Mouse (Mus musculus): Measurements from ENCODE around the gene Paxx.
A peak's percentile ranks its signal among the peaks of the same experiment; 100 is the strongest.

Gene Paxx

DNA sequence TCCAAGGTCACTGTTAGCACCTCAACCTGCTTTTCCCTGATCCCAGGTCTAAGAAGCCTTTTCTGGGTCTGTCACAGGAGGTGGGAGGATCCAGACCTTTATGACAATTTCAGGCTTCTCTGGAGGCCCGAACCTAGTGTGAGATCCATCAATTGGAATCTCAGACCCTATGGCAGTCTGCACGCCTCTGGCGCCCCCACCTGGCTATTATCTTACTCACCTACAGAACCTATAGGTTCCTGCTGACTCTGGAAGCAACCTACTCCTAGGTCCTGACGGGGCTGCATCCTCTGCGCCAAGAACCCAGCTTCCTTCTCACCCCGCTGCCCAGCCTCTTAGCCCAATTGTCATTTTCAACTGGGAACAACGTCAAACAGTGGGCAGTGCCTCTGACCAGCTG lies 22.1 kb upstream of the Paxx start:
- DNase-seq (ENCODE audit: low read depth in 2 of 2, low spot score in 2 of 2): peak; percentile 59 to 71

DNA sequence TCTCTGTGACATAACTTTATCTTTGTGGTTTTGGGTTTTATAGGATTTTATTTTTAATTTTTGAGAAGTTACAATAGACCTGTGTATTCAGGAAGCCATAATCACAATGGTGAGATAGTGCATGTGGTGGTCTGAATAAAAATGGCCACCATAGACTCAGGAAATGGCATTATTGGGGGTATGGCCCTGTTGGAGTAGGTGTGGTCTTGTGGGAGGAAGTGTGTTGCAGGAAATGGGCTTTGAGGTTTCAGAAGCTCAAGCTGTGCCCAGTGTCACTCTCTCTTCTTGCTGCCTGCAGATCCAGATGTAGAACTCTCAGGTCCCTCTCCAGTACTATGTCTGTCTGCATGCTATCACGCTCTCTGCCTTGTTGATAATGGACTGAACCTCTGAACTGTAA lies 19.6 kb upstream of the Paxx start:
- no peak for DNase-seq (ENCODE audit: low read depth in 2 of 2, low spot score in 2 of 2)

DNA sequence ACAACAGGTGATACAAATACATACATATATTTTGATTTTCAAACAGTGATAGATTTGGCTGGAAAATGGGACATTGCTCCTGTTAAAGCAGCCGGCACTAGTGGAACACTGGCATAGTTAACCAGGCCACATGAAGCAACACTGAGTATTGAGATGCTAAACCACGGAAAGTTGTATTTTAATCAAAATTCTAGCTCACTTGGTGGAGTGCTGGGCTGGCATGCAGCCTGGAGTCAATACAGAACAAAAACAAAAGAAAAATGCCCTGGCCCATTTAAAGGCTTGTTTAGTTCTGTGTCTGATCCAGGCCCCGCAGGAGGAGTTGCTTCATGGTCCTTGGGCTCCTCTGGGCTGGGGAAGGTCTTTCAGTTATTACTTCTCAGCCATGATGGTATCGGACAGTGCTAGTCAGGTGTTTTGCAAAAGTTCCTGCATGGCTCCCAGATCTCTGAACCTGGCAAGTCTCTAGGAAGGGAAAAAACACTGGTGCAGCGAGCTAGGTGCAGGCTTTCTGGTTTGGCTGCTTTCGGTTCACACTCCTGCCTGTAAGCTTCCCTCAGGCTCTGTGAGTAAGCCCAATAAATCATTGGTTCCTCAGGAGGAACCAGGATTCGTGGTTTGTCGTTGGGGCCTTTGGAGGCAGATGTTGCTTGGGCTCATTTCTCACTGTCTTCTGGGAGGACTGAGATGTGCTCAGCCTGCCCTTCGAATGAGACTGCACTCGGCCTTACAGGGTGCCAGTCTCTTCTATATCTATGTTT lies 18.8 kb upstream of the Paxx start:
- DNase-seq (ENCODE audit: low read depth in 2 of 2, low spot score in 2 of 2): no peak

DNA sequence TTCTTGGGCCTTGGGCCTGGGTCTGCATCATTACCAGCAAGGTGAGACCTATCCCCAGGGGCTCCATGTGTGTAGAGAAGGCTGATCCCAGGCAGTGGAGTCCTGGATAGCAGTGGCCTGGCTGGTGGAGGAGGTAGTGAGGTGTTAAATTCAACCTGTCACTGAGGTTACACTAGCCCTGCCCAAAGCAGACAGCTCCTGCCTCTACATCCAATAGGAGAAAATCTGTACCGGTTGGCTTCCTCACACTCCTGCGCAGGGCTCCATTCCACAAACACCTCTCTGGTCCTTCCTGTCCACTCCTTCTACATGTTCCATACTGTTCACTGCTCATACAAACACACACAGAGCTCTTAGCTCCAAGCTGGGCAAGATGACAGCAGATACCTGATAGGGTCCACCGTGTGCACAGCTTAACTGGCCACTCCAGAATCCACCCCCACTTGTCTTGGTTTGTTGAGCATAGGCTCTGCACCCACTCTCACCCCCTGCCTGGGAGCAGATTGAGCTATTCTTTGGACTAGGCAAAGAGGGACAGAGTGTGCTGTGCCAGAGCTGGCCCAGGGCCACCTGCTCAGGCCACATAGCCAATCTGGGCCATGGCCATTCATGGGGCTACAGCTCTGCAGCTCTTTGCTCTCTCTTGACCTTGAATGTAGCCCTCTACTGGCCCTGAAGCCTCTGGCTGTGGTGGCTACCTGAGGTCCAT lies 17.2 kb upstream of the Paxx start:
- DNase-seq (ENCODE audit: low read depth in 2 of 2, low spot score in 2 of 2): no peak

DNA sequence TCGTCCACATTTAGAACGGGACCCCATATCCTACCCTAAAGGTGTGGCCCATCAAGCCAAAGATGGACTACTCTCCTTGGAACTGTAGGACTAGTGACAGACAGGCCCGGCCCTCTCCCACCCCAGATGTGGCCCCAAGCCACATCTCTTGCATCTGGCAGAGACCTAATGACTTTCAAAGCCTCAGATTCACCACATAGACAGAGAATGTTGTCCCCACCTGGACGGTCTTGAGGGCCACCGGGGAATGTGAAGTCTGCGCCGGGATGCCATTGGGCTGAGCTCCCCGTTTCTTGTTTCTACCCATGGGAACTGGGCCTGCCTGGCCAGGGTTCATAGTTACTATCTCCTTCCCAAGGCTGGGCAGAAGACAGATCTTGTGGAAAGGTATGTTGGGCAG lies 16.6 kb upstream of the Paxx start:
- no peak for DNase-seq (ENCODE audit: low read depth in 2 of 2, low spot score in 2 of 2)

DNA sequence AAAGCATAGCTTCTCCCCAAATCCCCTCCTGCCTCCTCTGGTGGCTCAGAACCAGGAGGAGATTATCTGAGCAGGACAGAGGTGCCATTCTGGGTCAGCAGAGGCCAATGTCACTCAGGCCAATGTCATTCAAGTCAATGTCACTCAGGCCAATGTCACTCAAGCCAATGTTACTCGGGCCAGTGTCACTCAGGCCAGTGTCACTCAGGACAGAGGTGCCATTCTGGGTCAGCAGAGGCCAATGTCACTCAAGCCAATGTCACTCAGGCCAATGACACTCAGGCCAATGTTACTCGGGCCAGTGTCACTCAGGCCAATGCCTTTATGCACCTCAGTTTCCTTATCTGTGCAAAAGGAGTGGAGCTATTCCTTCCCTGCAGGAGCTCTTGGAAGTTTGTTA lies 11.7 kb upstream of the Paxx start:
- DNase-seq (ENCODE audit: low read depth in 2 of 2, low spot score in 2 of 2): no peak

DNA sequence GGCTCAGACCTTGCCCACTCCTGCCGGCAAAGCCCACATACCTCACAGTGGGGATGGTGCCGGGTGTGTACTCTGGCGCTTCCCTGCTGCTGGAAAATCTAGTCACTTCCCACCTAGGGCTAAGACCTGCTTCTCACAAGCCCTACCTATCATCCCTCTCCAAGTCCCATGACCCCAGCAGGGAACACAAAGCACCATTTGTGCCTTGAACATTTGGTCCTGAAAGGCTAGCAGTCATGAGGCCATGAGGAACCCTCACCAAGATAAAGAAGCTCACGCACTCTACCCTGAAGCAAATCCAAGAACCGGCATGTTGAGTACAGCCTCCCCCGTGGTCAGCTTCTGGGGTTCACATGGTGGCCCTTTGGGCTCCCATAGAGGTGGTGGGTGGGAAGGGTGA lies 9.1 kb upstream of the Paxx start, which contains the start of gene Ptgds:
Gene Ptgds, minus strand, starts transcription at position 78 of the 400 bp plus-strand sequence.
- DNase-seq (ENCODE audit: low read depth in 2 of 2, low spot score in 2 of 2): no peak

DNA sequence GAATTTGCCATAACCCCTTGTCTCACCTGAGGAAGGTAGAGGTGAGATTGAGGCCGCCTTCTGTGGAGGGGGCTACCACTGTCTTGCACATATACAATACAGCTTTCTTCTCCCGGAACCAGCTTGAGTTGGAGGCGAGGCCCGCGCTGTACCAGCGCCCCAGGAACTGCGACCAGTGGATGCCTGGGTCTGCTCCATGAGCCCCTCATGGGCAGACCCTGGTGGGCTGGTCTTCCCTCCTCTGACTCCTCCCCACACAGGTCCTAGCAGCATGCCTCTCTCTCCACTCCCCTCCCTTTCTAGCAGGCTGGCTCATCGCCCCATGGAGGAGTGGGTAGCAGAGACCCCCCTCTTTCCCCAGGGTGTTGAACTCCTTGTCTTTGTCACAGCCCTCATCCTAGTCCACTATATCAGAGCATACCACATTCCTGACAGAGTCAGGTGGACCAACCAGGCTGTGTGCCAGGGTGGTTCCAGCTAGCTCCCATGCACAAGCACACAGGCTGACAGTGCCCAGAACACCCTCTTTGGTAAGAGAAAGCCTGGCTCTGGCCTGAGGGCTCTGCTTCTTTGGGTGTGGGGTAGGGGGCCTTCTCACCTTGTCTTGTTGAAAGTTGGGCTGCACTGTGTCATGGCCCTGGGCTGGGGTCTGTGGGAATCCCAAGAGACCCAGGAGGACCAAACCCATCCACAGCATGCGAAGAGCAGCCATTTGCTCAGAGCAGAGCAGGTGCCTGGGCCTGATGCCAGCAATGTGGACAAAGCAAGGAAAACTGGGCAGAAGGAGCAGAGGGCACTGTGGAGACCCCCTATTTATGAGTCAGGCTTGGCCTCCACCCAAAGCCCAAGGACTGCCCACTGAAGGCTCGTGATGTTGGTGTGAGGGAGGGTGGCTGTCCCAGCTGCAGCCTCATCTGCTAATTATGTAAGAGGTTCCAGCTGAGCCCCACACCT lies 8.3 kb upstream of the Paxx start:
- DNase-seq (ENCODE audit: low read depth in 2 of 2, low spot score in 2 of 2): no peak

DNA sequence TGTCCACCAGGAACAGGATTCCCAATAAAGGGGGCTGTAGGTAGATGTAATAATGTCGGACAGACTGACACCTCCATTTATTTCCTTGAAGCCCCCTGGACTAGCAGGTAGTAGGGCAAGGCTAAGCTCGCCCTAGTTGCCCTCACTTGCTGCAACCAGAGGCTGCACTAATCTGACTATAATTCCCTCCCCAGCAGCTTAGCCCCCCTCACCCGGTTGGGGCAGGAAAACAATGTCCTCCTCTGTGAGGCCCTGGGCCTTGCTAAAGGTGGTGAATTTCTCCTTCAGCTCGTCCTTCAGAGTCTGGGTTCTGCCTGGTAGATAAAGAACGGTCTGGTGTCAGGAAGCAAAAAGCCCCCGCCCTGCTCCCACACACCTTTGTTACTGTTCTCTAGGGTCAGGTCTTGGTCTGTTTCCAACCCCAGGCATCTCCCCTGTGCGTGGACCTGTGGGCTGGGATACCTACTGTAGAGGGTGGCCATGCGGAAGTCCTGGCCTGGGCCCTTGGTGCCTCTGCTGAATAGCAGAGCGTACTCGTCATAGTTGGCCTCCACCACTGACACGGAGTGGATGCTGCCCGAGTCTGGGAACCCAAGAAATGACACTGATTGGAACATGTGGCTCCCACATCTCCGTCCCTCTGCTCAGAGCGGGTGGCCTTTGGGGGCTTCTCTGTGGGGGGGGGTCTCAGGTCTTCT lies 6.9 kb upstream of the Paxx start:
- DNase-seq (ENCODE audit: low read depth in 2 of 2, low spot score in 2 of 2): no peak

DNA sequence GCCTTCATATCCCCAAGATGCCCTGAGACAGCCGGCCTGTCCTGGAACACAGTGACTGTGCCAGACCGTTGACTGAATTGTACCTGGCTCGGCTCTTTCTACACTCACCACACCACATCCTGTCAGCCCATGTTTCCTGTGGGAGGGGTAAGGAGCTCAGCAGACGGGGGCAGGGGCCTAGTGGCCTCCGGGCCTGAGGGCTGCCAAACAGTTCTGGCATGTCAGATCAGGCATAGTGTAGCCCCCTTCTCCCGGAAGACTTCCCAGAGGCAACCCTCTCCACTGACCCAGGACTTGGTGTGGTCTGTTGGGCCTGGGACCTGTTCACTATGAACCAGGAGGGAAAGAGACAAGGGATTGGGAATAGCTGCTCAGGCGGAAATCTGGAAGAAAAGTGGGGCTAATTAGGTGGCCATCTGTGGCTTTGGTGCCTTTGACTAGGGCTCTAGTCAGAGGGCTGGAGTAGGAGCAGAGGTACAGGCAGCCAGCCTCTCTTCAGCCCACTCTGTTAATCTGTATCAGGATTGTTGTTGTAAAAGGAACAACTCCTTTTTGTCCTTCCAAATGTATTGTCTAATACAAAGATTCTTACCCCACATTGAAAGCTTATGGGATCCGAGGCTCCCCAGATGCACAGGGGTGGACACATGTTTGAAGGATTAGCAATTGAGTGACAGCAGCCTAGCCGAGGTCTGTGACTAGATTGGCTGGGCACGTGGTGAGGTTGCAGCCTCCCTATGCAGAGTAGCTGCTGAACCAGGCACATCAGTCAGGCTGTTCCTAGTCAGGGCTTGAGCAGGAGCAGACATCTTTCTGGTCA lies 5.1 kb upstream of the Paxx start:
- DNase-seq (ENCODE audit: low read depth in 2 of 2, low spot score in 2 of 2): peak; percentile 49 to 65

DNA sequence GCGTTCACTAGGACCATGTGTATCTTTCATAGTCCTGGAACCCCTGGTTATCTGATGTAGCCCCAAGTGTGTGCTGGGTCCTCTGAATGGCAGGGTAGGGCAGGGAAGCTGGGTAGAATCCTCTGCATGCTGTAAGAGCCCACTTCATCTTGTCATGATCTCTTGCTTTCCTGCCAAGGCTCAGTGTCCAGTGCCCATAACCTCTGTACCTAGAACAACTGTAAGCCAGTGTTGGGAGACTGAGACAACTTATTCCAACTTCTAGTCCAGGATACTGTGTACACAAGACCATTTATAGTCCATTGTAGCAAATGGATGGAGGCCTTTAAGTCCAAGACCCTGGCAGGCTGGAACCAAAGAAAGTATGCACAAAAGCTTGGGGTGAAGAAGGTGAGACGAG lies 4.4 kb upstream of the Paxx start:
- DNase-seq (ENCODE audit: low read depth in 2 of 2, low spot score in 2 of 2): no peak

DNA sequence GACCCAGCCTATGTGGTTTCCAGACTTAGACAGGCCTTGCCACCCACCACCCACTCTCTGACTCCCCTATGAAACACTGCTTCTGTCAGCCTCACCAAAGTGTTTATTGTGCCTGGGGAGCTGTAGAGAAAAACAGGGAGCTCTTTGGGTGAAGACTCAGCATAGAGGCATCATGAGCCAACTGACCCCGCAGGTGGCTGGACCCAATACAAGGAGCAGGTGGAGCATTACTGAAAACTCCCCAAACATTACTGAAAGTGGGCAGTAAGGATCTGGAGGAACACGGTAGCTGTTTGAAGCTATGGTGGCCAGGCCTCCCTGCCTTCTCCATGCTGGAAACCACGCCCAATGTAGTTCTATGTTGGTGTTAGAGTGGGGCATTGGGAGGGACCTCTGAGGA lies 2.7 kb upstream of the Paxx start:
- no peak for DNase-seq (ENCODE audit: low read depth in 2 of 2, low spot score in 2 of 2)

DNA sequence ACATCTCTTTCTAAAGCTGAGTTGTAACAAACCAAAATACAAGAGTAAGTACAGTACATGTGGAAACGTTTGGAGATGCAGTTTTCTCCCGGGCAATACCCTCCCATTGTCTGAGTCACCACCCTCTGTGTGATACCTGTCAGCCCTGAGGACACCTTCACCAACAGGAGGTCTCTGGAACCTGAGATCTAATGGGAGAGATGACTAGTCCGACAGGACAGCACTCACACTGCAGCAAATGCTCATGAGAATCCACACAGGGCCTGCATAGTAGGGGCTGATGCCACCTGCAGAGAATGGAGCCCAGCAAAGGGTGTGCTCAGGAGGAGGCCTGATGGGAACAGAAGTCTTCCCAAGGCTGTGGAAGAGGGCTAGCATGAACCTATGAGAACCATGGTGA lies 513 bp upstream of the Paxx start:
- DNase-seq (ENCODE audit: low read depth in 2 of 2, low spot score in 2 of 2): no peak

DNA sequence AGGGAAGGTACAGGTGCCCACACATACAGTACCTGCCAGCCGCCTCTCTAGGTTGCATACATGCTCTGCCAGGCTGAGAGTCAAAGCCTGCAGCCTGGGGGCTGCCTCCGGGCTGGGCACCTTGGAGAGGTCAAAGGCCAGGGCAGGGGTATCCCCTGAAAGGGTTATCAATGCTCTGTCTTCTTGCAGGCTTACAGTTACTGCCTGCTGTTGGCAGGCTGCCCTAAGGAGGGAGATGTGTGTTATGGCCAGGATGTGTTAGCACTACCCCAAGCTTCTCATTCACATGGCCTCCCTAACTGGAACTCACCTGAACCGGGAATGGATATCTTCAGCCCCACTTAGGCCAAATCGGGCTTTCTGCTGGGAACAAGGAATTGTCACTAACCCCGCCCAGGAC lies 759 bp downstream of the Paxx start:
- no peak for DNase-seq (ENCODE audit: low read depth in 2 of 2, low spot score in 2 of 2)

DNA sequence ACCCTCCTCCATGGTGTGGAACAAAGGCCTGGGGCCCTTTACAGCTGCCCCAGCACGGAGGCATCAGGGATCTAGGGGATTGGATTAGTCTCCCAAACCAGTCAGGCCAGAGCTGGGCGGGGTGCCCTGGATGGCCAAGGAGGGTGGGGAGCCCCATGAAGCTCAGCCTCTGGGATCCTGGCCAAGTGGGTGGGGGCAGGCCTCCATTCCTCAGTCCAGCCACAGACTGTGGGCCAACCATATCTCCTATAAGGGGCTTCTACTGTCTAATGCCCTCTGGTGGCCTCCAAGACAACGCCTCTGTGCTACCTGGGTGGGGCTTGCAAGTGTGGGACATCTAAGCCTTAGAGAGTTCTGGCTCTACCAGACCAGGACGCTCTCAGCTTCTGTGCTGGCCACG lies 2.0 kb downstream of the Paxx start:
- no peak for DNase-seq (ENCODE audit: low read depth in 2 of 2, low spot score in 2 of 2)

DNA sequence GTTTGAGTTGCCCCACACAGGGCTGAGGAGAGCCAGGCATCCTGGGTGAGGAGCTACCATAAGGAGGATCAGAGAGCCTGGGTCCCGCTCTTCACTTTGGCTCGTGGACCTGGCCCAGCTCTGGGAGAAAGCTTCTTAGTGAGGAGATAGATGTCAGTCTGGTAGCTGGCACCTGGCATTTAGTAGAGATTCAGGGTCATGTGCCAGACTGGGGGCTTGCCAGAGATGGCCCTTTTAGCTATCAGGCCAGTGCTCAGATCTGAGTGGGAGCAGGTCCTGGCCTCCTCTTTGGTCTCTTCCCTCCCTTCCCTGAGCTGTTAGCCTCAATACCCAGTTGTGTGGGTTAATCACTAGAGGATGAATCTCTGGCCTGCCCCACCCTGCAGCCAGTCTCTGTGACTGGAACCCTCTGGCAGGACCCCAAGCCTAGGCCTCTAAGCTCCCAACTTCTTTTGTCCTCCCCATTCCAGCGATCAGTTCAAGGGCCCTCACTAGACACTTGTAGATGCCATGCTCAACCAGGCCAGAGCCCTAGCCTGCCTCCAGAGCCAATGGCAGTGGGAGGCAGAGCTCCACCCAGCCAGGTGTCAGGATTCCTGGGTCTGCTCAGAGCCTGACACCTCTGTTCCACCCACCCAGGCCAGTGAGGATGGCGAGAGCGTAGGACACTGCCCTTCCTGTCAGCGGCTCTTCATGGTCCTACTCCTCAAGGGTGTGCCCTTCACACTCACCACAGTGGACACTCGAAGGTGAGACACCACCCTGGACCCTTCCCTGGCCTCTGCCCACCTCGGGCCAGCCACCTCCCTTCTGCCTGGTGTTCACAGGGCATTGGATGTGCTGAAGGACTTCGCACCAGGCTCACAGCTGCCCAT lies 3.6 kb downstream of the Paxx start:
- DNase-seq (ENCODE audit: low read depth in 2 of 2, low spot score in 2 of 2): no peak

DNA sequence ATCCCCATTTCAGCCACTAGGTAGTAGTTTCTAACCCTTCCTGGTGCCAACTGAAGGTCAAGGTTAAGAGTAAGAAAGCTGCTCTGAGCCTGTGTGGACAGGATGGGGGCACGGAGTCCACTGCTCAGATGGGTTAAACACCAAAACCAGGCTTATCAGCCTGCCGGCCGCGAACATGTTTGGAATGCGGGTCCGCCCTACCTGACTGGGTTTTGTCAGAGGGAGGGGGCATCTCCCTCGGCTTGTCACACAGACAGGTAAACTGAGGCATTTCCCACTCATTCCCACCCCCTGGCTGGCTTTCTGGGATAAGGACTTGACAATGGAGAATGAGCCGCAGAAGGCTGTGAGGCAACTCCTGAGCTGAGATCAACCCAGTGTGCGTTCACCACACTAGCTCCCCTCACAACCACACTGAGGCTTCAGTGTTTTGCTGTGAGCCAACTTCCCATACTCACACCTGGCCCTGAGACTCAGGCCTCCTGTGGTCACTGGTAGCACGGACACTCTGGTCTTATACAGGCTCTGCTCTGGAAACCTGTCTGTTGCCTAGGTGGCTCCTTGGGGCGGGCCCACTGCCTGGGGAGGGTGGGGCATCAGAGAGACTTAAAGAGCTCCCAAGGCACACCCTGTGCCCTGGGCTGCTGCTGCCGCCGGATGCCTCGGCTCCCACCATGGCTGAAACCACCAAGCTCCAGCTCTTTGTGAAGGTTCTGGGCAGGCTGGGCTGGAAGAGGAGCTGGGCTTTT lies 4.5 kb downstream of the Paxx start, which contains the start of gene Clic3:
Gene Clic3, plus strand, starts transcription at position 634 of the 749 bp plus-strand sequence.
- no peak for DNase-seq (ENCODE audit: low read depth in 2 of 2, low spot score in 2 of 2)

DNA sequence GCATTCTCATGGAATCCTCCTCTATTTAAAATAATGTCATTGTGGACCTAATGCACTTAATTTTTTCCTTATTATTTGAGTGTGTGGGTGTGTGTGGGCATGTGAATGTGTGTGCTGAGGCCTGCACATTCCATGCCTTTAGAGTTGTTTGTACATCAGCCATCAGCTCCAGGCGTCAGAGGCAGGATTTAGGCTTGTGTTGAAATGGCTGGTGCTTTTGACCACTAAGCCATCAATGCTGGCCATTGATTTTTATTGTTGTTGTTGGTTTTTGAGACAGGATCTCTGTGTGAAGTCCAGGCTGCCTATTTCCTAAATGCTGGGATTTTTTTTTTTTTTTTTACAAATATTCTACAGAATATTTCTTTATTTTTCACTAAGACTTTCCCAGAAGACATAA lies 7.9 kb downstream of the Paxx start:
- DNase-seq (ENCODE audit: low read depth in 2 of 2, low spot score in 2 of 2): no peak

Measured in CD8-positive naive resting alpha-beta T cell, adult 2 months (primary cell).